Mouse (Mus musculus): ENCODE measurements around the gene Prkch.

DNA sequence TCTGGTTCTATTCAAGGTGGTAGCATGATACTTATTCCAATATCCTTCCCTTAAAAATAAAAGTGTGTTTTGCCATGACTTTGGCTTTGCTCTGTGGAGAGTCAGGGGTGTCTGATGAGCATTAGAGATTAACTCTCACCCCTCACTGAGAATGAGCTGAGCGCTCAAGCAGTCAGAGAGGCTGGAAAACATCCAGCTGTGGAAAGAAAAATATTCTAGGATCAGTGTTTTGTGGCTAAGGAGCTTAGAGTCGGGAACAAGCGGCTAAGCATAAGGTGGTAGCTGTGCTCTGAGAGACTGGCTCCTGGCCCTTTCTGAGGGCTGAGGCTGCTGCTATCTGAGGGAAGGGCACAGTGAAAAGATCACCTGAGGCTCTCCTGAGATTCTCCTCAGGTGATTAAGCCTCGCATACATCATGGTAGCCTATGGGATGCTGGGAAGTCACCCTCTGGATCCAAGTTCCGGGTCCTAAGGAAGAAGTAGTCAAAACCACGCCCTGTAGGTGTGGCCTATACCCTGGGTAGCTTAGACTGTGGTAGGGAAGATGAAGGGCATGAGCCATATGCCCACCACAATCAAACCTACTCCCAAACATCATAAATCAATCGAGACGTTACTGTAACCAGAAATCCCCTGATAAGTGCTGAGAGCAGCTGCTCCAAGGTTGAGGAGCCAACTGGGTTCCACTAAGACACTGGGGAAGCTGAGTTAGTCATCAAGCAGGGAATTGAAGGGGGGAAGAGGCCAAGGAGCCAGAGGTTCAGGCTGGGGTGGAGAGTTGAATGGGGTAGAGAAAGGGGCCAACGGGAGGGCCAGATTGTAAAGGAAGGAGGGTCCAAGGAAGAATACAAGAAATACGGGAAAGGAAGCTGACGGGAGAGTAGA lies 228.7 kb downstream of the Prkch start:
- TF ChIP-seq POLR2A (IDR thresholded peaks at IDR 0.05; ENCODE audit: low read depth, low read length), result no peak
- TF ChIP-seq CTCF (IDR thresholded peaks at IDR 0.05; ENCODE audit: extremely low read depth, insufficient read depth, insufficient read length, insufficient replicate concordance), result no peak

Measured in spleen, adult 2 months (tissue).